Mouse (Mus musculus) yolk sac, embryonic 10.5 days (tissue): ENCODE measurements around the gene Asah2.
A peak's percentile ranks its signal among the peaks of the same experiment; 100 is the strongest.
"Not testable (repeated sequence)": the region's sequence is repeated elsewhere in the genome, so short reads cannot be mapped to it uniquely, and the experiment has no call there.

Experiments
- DNase-seq: peaks from one replicate; pipeline ENCODE4 v3.0.0-alpha.2; 2017; ENCODE audit warnings: low spot score

Gene Asah2

DNA sequence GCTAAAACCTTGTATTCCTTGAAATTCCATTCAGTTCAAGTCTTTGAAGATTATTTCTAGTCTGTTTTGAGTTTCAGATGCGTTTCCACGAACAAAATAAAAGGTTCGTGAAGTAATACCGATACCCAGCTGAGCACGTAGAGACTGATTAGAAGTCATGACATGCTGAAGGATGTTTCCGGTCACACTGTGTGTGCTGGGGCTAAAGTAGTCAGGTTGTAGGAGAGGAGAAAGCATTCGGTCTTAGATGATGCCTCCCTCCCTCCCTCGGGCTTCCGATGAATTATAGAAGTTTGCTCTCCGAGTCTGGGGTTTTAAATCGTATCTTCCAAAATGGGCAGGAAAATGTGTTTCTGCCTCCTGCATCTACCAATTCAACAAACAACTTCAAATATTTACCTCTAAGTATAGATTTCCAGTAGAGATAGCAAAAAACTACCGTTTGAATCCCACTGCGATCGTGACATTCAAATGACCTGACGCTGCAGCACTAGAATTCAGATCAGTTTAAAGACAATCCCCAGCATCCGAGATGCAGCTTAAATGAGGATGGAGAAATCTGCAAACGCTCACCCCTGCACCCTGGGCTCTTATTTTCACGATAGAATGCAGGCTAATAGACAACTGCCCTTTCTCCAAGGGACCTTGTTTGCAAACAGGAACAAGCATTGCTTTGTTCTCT lies 5.6 kb downstream of the Asah2 start:
- no peak for DNase-seq

DNA sequence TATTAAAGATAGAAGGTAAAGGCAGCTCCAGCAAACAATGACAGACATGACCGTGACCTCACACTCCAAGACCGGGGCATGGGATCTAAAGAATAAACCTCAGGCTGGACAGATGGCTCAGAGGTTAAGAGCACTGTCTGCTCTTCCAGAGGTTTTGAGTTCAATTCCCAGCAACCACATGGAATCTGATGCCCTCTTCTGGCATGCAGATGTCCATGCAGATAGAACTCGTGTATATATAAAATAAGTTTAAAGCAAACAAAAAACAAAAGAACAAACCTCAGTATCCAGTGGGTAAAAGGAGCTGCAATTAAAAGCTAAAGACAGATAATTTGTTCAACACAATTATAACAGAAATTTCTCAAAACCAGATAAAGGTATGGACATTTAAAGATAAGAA lies 9.4 kb downstream of the Asah2 start:
- no peak for DNase-seq

- DNase-seq: no peak
Observed at GRCm38 (mm10) chr19:32092358-32092757, 15.7 kb downstream of the Asah2 start.

DNA sequence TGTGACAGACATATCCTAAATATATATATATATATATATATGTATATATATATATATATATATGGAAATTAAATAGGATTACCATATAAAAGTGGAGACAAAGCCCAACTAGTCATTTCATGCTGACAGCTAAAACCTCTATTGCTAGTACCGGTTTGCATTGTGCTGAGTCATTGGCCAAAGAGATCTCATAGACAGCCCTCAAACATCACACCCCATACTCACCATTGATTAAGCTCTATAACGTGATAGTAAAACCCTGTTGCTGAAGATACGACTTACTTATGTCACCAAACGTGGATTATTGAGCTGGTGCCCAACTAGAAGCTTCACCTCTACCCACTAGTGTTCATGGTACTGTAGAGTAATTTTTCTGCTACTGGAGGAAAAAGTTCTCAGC lies 17.2 kb downstream of the Asah2 start:
- DNase-seq: no peak

- DNase-seq: no peak
Observed at GRCm38 (mm10) chr19:32088570-32088969, 19.4 kb downstream of the Asah2 start.

- DNase-seq: no peak
Observed at GRCm38 (mm10) chr19:32087736-32088470, 20.1 kb downstream of the Asah2 start.

DNA sequence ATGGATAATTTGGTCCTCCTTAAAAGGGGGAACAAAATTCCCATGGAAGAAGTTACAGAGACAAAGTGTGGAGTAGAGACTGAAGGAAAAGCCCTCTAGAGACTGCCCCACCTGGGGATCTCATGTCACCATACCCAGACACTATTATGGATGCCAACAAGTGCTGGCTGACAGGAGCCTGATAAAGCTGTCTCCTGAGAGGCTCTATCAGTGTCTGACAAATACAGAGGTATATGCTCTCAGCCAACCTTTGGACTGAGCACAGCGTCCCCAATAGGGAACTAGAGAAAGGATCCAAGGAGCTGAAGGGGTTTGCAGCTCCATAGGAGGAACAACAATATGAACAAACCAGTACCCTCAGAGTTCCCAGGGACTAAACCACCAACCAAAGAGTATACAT lies 23.2 kb downstream of the Asah2 start:
- not testable (repeated sequence) for DNase-seq

GRCm38 (mm10) chr19:32070340-32070739 lies 37.7 kb downstream of the Asah2 start:
- DNase-seq: no peak

GRCm38 (mm10) chr19:32069598-32069997 lies 38.4 kb downstream of the Asah2 start:
- no peak for DNase-seq

DNA sequence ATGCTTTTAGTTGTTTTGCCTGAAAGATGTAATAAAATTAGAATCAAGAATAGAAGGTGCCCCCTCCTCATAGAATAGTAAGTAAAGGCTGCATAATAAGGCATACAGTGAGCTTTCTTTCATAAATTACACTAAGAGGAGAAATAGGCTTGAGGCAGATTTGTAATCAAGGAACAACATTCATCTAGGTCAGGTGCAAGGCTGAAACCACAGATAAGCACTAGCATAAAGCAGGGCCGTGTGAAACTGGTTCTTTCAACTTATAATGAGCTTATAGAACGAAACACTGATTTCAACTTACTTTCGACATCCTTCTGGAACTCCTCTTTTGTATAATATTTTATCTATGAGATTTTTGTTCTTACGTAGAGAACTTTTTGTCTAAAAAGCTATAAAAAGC lies 40.3 kb downstream of the Asah2 start:
- no peak for DNase-seq

GRCm38 (mm10) chr19:32061294-32061693 lies 46.7 kb downstream of the Asah2 start:
- no peak for DNase-seq

- DNase-seq: no peak
Observed at GRCm38 (mm10) chr19:32056252-32056651, 51.8 kb downstream of the Asah2 start.

DNA sequence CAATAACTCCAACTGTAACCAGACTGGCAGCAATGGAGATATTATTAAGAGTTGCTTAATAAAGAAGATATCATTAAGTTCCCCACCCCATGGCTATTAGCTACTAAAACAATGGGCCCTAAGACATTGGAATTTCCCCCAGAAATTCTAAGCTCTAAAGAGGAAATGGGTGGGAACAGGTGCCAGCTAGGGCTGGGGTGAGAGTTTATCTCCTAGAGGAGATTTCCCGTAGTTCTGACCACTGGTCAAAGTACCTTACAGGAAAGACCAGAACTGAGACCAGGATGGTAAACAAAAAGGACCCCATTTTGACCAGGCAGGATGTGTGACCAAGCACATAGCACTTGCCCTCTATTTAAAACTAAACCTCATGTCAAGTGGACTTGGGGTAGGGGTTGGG lies 52.3 kb downstream of the Asah2 start:
- no peak for DNase-seq

DNA sequence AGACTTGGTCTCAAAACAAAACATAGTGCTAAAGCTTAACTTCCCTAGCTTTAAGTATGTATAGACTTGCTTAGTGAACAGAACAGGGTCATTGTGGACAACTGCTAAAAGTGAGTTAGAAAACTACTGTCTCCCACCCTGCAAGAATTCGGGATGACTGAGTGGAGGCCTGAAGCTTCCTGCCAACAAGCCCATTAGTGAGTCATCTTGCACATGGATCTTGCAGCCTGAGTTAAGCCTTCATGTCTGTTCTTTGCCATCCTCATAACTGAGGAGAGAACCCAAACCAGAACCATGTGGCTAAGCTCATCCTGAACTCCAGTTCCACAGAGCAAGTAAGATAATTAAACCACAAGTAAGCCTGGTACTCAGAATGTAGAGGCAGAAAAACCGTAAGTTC lies 56.8 kb downstream of the Asah2 start:
- no peak for DNase-seq

DNA sequence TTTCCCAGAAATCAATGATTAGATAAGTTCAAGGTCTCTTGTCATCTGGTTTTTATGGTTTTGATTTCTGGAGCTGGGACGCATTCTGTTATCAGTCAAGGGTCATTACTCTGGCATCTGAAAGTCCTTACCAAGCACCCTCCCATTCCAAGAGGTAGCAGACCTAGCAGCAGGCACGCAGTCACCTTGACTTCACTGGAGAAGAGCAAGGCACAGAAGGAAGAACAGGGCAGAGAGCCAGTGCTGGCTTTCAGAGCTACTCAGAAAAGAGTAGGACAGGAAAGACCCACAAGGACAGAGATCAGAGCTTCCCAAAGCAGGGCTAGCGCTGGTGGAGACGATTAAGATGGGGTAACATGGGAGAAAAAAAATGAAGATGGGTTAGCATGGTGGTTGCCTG lies 75.1 kb downstream of the Asah2 start:
- no peak for DNase-seq

GRCm38 (mm10) chr19:32030430-32030829 lies 77.6 kb downstream of the Asah2 start:
- DNase-seq: no peak

GRCm38 (mm10) chr19:32025443-32025842 lies 82.6 kb downstream of the Asah2 start:
- no peak for DNase-seq

- peak; percentile 6 for DNase-seq
Observed at GRCm38 (mm10) chr19:32019722-32020121, 88.3 kb downstream of the Asah2 start.

DNA sequence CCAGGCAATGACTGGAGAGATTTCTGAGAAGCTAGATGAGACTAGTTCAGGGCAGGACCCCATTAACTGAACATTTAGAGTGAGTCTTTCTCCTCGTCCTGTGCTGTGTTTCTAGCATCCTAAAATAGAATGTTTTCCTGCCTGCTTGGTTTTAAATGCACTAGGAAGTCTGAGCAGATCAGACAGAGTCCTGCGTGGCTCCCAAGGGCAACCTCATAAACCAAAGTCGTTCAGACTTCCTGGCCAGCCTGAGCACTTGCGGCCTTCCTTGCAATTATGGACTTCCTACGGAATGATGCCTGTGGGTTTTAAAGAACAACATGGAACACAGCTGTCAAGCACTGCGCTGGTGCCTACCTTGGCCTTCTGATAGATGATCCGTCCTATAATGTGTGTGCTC lies 89.4 kb downstream of the Asah2 start:
- no peak for DNase-seq

DNA sequence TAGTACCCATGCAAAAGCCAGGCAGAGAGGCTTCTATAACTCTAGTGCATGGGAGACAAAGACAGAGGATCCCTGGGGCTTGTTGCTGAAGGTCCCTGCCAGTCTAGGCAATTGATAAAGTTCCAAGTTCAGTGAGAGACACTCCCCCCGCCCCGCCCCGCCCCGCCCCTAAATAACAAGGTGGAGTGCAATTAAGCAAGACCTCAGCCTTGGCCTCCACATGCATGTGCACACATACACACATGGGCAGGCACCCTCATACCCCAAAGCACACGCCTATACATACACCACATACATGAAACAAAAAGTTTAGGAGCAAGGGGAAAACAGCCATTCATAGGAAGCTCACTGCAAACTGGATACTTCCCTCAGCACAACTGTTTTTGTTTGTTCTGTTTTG lies 90.0 kb downstream of the Asah2 start:
- DNase-seq: peak; percentile 11

- no peak for DNase-seq
Observed at GRCm38 (mm10) chr19:32002623-32003022, 105.4 kb downstream of the Asah2 start.

DNA sequence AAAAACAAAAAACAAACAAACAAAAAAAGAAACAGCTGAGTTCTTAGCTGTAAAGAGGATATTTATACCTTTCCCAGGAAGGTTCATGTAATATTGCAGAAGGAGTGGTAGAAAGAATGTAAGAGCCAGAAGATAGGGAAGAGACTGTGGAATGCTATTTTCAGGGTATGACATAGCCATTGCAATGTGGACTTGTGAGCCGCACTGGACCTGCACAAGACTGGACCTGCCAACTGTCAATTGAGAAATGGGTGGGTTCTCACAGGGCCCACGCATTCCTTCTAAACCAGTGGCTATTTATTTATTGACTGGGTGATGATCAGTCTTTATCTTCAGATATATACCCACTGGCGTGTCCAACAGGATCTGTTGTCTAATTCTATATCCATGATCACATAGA lies 111.1 kb downstream of the Asah2 start:
- DNase-seq: no peak

- no peak for DNase-seq
Observed at GRCm38 (mm10) chr19:31991057-31991456, 117.0 kb downstream of the Asah2 start.

GRCm38 (mm10) chr19:31975882-31976281 lies 132.1 kb downstream of the Asah2 start:
- no peak for DNase-seq
